Mouse (Mus musculus) B cell, adult (primary cell): ENCODE results near the gene Sipa1l2. TPM values are rescaled to one million over a fixed set of nuclear protein-coding genes. Genes with fewer than 3 reads are reported as not detected.

ENCODE experiments used
- total RNA-seq: library from RNA; stranded (reverse); gene quantifications from 4 replicates; pipeline ENCODE4 v1.2.4, GENCODE M21; 2023; ENCODE audit not compliant: inconsistent age

Sipa1l2 gene
- total RNA-seq = 24.0 to 27.3 TPM (median 25.6 TPM) in 4 replicates

DNA sequence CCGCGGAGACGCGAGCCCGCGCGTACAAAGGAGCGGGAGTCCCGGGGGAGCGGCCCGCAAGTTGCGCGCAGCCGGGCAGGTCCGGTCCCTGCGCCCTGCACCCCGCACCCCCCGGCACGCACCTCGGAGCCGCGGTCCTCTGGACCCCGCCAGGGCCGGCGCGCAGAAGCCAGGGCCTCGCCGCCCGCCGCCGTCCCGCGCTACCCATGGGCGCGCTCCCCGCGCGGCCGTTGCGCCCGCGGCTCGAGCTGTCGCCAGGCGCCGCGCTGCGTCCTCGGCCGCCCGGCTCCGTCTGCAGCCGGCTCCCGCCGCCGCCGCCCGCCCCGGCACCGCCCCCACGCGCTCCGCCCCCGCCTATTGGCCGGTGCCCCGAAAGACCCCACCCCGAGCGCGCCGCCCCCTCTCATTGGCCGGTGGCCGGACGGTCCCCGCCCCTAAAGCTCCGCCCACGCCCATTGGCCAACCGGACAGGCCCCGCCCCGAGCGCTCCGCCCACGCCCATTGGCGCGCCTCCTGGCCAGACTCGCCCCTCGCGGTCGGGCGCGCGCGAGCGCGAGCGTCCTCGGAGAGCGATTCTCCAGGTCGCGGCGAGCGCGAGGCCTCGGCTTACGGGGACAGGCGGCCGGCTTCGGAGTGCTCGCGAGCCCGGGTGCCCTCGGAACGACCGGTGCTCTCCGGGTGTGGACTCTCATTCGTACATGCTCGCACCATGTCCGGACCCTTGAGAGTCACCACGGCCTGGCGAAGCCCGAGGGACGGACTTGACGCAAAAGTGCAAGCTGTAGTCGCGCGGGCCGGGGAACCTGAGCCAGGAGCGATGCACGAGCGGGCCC, at the start of gene Sipa1l2:
Sipa1l2 (minus strand) TSS at position 276 of the 833 bp plus-strand sequence.

Other genes with a start within 250 kb of the Sipa1l2 start
- gene Map10, start 100.0 kb upstream of the Sipa1l2 start, total RNA-seq = 2.8 to 4.2 TPM (median 3.7 TPM) in 4 replicates
- 10.3 to 15.2 TPM (median 13.9 TPM) in 4 replicates for gene Ntpcr, start 160.2 kb upstream of the Sipa1l2 start, total RNA-seq